Mouse (Mus musculus): ENCODE measurements around the gene Nup62. TPM values are rescaled to one million over a fixed set of nuclear protein-coding genes. Genes with fewer than 3 reads are reported as not detected.
A peak's percentile ranks its signal among the peaks of the same experiment; 100 is the strongest.

Nup62 gene
- total RNA-seq, 2 experiments from 2014 or later = 21.2 to 28.1 TPM

- DNase-seq = peak; percentile 80
- intact Hi-C loops (cut with DNase I; ENCODE audit: low total_unique reads) = loop anchor here (10.0 kb wide), 1 partner anchor 52 kb away; no protein-coding TSS in a partner anchor
These were observed 658 bp downstream of the Nup62 start, which contains the start of gene Atf5 for GRCm38 (mm10) chr7:44816470-44817021. Atf5 (minus strand) TSS chr7:44816658.

- DNase-seq = no peak
- intact Hi-C loops (cut with DNase I; ENCODE audit: low total_unique reads) = loop anchor here (10.0 kb wide), 1 partner anchor 53 kb away; no protein-coding TSS in a partner anchor
These were observed 1.6 kb downstream of the Nup62 start for GRCm38 (mm10) chr7:44817441-44817840.

DNA sequence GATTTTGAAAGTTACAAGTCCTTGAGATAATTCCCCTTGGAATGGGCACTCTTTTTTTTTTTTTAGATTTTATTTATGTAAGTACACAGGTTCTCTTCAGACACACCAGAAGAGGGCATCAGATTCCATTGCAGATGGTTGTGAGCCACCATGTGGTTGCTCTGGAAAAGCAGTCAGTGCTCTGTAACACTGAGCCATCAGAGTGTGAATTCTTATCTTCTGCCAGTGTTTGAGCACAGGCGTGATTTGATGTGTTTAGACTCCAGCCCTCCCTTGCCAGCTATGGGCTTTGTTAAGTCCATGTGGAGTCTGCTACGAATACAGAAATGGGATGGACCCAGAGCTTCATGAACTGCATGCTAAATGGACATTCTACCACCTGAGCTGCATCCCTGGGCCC, 2.3 kb downstream of the Nup62 start:
- intact Hi-C loops (cut with DNase I; ENCODE audit: low total_unique reads) = loop anchor here (10.0 kb wide), 1 partner anchor 53 kb away; no protein-coding TSS in a partner anchor
- no peak for DNase-seq

- DNase-seq = peak; percentile 69
- intact Hi-C loops (cut with DNase I; ENCODE audit: low total_unique reads) = loop anchor here (10.0 kb wide), 1 partner anchor 54 kb away; no protein-coding TSS in a partner anchor
These were observed 2.9 kb downstream of the Nup62 start for GRCm38 (mm10) chr7:44818751-44819235.

- intact Hi-C loops (cut with DNase I; ENCODE audit: low total_unique reads) = loop anchor here (10.0 kb wide), 1 partner anchor 55 kb away; no protein-coding TSS in a partner anchor
- DNase-seq = no peak
These were observed 3.5 kb downstream of the Nup62 start for GRCm38 (mm10) chr7:44819391-44819790.

GRCm38 (mm10) chr7:44819863-44820262, 4.0 kb downstream of the Nup62 start:
- intact Hi-C loops (cut with DNase I; ENCODE audit: low total_unique reads) = loop anchor here (10.0 kb wide), 1 partner anchor 55 kb away; no protein-coding TSS in a partner anchor
- no peak for DNase-seq

DNA sequence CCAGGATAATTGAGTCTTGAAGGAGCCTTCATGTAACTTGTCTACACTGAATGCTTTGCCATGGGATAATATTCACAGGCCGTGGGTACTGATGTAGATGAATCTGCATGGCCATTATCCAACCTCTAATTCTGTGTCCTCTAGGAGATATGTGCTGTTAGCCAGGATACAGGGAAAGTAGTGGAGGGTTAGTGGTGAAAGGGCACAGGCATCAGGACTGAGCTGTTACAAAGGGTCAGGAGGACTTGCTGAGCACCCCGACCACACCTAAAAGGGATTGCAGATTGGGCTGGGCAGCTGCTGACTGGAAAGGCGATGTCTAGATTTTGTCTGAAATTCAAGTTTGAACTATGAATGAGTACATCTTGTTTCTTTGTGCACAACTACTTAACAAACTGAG, 4.6 kb downstream of the Nup62 start:
- DNase-seq = no peak

GRCm38 (mm10) chr7:44821666-44822448, 6.0 kb downstream of the Nup62 start:
- intact Hi-C loops (cut with DNase I; ENCODE audit: low total_unique reads) = no loop called here
- DNase-seq = no peak

More for the DNA sequence above, 4.6 kb downstream of the Nup62 start:
- intact Hi-C loops (cut with DNase I; ENCODE audit: low total_unique reads) = no loop called here

DNA sequence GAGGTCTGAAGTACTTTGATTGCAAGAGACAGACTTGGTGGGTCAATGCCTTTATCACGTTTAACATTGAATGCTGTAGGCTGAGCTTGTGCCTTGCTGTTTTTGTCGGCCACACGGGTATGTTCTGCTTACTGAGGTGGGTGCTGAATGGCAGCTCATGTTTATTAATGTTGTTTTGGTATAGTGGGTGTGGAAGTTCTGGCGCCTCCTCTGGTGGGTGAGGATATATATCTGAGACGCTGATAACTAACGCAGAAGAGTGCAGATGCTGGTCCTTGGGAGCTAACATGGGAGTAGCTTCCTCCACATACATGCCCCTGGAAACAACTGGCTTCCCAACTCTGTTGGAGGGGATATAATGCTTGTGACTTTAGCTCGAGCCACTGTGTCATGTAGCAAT, 7.5 kb downstream of the Nup62 start:
- intact Hi-C loops (cut with DNase I; ENCODE audit: low total_unique reads) = no loop called here
- peak; percentile 0 for DNase-seq

DNA sequence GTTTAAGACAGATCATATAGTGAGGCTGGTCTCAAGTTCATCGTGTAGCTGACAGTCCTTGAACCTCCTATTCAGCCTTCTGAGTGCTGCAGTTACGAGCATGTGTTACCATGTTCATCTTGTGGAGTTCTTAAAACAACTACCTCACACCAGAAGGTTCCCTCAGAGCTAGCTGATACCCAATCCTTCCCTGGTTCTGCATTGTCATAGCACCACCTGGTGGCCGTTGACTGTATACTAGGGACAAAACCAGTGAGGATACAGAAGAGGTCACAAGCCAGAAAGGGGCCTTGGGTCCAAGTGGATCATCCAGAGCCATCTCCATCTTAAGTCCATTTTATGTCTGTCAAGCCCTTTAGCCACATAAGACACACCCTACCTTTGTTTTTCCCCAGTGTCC, 9.0 kb downstream of the Nup62 start:
- DNase-seq = peak; percentile 80
- intact Hi-C loops (cut with DNase I; ENCODE audit: low total_unique reads) = no loop called here

DNA sequence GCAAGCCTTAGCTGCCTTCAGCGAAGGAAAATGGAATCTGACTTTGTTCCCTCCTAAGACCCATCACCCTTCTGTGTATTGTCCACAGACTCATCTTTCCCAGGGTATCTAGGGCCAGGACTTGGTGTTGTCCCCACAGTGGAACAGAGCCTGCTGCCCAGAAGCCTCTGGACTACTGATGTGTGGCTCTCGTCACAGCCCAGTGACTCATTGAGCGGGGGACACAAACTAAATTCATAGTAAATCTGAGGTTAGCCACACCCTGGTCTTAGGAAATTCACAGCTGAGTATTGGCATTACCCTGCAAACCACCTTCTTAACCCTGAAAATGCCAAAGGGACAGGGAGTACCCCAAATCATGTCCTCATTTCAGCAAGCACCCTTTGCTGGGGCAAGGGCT, 10.9 kb downstream of the Nup62 start:
- DNase-seq = no peak
- intact Hi-C loops (cut with DNase I; ENCODE audit: low total_unique reads) = no loop called here

- intact Hi-C loops (cut with DNase I; ENCODE audit: low total_unique reads) = no loop called here
- no peak for DNase-seq
These were observed 12.8 kb downstream of the Nup62 start for GRCm38 (mm10) chr7:44828706-44829105.

GRCm38 (mm10) chr7:44832763-44833162, 16.9 kb downstream of the Nup62 start:
- DNase-seq = no peak
- intact Hi-C loops (cut with DNase I; ENCODE audit: low total_unique reads) = no loop called here

DNA sequence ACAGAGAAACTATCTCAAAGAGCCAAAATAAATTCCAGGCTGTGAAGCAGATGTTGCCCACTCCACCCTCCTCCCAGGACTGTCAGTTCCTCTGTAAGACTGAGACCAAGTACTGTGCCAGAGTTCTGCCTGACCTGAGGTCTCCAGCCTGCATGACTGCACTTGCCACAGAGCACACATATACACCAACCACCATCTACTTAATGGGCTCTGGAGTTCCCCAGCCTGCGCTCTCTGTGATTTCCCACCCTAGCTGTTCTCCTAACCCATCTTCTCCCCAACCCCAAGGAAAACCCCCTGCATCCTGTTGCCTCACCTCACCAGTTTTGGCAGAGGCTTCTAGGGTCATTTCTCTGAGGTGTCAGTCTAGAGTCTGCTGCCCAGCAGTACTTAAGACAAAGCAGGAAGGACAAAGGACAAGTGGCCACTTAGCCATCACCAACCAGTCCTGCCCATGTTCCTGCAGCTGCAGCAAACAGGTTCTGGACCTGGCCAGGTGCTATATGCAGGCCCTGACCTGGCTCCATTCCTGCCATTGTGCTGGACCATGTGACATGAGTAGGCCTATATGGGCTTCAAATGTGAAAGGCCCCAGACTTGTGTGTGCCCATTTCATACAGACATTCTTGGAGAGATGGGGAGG, 19.6 kb downstream of the Nup62 start:
- no peak for DNase-seq
- intact Hi-C loops (cut with DNase I; ENCODE audit: low total_unique reads) = no loop called here

- DNase-seq = no peak
- intact Hi-C loops (cut with DNase I; ENCODE audit: low total_unique reads) = no loop called here
These were observed 20.1 kb downstream of the Nup62 start for GRCm38 (mm10) chr7:44836016-44836404.

DNA sequence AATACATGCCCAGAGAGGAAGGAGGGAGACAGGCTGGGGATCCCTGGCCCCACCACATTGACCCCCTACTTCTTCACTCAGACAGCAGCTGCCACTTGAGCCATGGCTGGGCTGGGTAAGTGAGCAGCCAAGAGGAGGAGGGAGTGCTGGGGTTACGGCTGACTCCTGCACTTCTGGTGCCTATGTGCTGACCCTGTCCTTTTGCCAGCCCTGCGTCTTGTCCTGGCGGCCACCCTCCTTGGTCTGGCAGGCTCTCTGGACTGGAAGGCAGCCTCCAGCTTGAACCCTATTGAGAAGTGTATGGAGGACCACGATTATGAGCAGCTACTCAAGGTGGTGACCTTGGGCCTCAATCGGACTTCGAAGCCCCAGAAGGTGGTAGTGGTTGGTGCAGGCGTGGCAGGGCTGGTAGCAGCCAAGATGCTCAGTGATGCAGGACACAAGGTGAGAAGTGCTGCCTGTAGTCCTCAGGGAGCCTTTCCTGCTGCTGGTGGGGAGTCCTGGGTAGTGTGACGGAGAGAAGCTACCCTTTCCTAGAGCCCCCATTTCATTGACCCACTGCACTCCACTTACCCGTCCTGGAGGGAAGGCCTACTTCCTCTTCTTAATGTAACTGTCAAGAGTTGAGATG, 20.6 kb downstream of the Nup62 start:
- peak; percentile 63 for DNase-seq
- intact Hi-C loops (cut with DNase I; ENCODE audit: low total_unique reads) = no loop called here

DNA sequence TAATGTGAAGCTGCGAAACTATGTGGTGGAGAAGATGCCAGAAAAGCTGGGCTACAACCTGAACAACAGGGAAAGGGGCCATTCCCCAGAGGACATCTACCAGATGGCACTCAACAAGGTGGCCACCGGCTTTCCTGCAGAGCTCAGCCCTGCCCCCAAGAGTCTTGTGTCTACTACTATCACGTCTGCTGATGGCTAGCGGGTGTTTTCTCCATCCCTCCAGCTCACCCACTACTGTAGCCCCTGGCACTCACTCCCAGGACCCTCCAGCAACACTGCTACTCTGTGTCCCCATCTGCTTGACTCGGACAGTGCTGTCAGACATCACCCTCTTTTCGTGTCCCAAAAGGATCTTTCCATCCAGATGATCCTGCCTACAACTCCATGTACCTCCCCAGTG, 22.2 kb downstream of the Nup62 start:
- DNase-seq = no peak
- intact Hi-C loops (cut with DNase I; ENCODE audit: low total_unique reads) = no loop called here

DNA sequence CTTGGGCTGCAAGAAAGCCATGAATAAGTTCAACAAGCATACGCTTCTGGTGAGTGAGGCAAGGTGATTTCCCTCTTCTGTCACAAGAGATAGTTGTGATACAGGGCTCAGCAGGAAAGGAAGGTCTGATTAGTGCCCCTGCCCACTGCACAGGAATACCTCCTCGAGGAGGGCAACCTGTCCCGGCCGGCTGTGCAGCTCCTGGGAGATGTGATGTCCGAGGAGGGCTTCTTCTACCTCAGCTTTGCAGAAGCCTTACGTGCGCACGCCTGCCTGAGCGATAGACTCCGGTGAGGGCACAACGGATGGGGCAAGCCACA, 23.2 kb downstream of the Nup62 start:
- no peak for DNase-seq
- intact Hi-C loops (cut with DNase I; ENCODE audit: low total_unique reads) = no loop called here

DNA sequence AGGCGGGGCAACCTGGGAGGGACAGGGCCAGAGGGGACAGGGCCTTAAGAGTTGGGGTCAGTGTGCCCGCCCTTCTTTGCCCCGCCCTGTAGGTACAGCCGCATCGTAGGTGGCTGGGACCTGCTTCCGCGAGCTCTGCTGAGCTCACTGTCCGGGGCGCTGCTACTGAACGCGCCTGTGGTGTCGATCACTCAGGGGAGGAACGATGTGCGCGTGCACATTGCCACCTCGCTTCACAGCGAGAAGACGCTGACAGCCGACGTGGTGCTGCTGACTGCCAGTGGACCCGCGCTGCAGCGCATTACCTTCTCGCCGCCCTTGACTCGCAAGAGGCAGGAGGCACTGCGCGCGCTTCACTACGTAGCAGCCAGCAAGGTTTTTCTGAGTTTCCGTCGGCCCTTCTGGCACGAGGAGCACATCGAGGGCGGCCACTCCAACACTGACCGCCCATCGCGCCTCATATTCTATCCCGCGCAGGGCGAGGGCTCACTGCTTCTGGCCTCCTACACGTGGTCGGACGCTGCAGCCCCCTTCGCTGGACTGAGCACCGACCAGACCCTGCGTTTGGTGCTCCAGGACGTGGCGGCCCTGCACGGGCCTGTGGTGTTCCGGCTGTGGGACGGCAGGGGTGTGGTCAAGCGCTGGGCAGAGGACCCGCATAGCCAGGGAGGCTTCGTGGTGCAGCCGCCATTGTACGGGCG, 23.8 kb downstream of the Nup62 start:
- peak; percentile 53 for DNase-seq
- intact Hi-C loops (cut with DNase I; ENCODE audit: low total_unique reads) = no loop called here
